Mouse (Mus musculus) CH12.LX (cell line): Measurements from ENCODE around the gene Lefty2. TPM values are rescaled to one million over a fixed set of nuclear protein-coding genes. Genes with fewer than 3 reads are reported as not detected.

ENCODE experiments used
- DNase-seq: peaks from one replicate; pipeline ENCODE4 v3.0.0-alpha.2; 2013; ENCODE audit errors: extremely low read depth
- H3K27ac ChIP-seq: 2 replicates; pipeline ENCODE4 v1.5.1; 2012; ENCODE audit warnings: low read depth, mild to moderate bottlenecking, control low read depth, moderate library complexity; ENCODE audit not compliant: insufficient read depth
- H3K27me3 ChIP-seq: replicated peaks from 2 replicates; pipeline ENCODE3; 2012; ENCODE audit warnings: inconsistent platforms
- H3K36me3 ChIP-seq, 2 experiments: replicated peaks in 1 of 2; 2 replicates each; pipeline versions ENCODE3 to v1.6.1; 2012; ENCODE audit warnings: inconsistent platforms in 1 of 2, low read length in 1 of 2, mild to moderate bottlenecking in 1 of 2, mixed read lengths in 1 of 2, moderate library complexity in 1 of 2; ENCODE audit not compliant: control insufficient read depth in 1 of 2, insufficient read depth in 1 of 2
- H3K4me1 ChIP-seq, 2 experiments: 2 replicates each; pipeline ENCODE4 v1.6.1; 2012; ENCODE audit warnings: inconsistent platforms in 1 of 2, moderate library complexity in 1 of 2; ENCODE audit not compliant: insufficient read depth in 2 of 2, control insufficient read depth in 1 of 2
- H3K4me2 ChIP-seq: 2 replicates; pipeline ENCODE4 v1.6.1; 2012; ENCODE audit warnings: low read depth, mild to moderate bottlenecking, control low read depth; ENCODE audit not compliant: poor library complexity, insufficient read depth, severe bottlenecking
- H3K4me3 ChIP-seq, 3 experiments: fragments of 150-350 bp in 1 of 3; sonication (generic) in 1 of 3; replicated peaks in 1 of 3; 2 replicates each; pipeline versions ENCODE3 to v1.5.1; 2011 to 2012; ENCODE audit warnings: low read depth in 2 of 3, low read length in 2 of 3, mild to moderate bottlenecking in 2 of 3, moderate library complexity in 2 of 3, control low read depth in 1 of 3, improper control_type of control experiment in 1 of 3, inconsistent platforms in 1 of 3, mixed read lengths in 1 of 3; ENCODE audit not compliant: poor library complexity in 1 of 3
- H3K79me2 ChIP-seq: replicated peaks from 2 replicates; pipeline ENCODE4 v1.6.1; 2012; ENCODE audit warnings: mild to moderate bottlenecking, moderate library complexity; ENCODE audit not compliant: control insufficient read depth, poor library complexity, insufficient read depth, severe bottlenecking; ENCODE audit errors: extremely low read depth
- H3K9ac ChIP-seq: 2 replicates; pipeline ENCODE4 v1.6.1; 2012; ENCODE audit warnings: low read depth, mild to moderate bottlenecking, control low read depth, moderate library complexity; ENCODE audit not compliant: insufficient read depth
- H3K9me3 ChIP-seq: replicated peaks from 2 replicates; pipeline ENCODE3; 2012; ENCODE audit warnings: low read length, inconsistent platforms, mixed read lengths
- CTCF ChIP-seq, 2 experiments: IDR thresholded peaks in 1 of 2; conservative IDR thresholded peaks in 1 of 2; 2 replicates each; pipeline ENCODE4 v1.5.1; 2011 to 2012; ENCODE audit warnings: low read depth in 2 of 2, low read length in 2 of 2, improper control_type of control experiment in 1 of 2, inconsistent platforms in 1 of 2, mild to moderate bottlenecking in 1 of 2, moderate library complexity in 1 of 2
- ELF1 ChIP-seq: IDR thresholded peaks from 2 replicates; pipeline ENCODE4 v1.6.1; 2014; ENCODE audit warnings: low read depth, mild to moderate bottlenecking, inconsistent platforms, low read length, improper control_type of control experiment
- ETS1 ChIP-seq: conservative IDR thresholded peaks from 2 replicates; pipeline ENCODE4 v1.6.1; 2012; ENCODE audit warnings: low read depth, mild to moderate bottlenecking, inconsistent platforms, low read length, improper control_type of control experiment, moderate library complexity
- GABPA ChIP-seq: IDR thresholded peaks from 2 replicates; pipeline ENCODE4 v1.6.1; 2012; ENCODE audit warnings: low read depth, low read length, improper control_type of control experiment, inconsistent platforms; ENCODE audit not compliant: insufficient replicate concordance
- IRF4 ChIP-seq: IDR thresholded peaks from 2 replicates; pipeline ENCODE4 v1.6.1; 2014; ENCODE audit warnings: low read depth, mild to moderate bottlenecking, inconsistent platforms, low read length, improper control_type of control experiment
- JUN ChIP-seq: IDR thresholded peaks from 2 replicates; pipeline ENCODE4 v1.6.1; 2011; ENCODE audit warnings: low read depth, mild to moderate bottlenecking, low read length, improper control_type of control experiment, moderate library complexity; ENCODE audit not compliant: insufficient read depth
- JUND ChIP-seq: conservative IDR thresholded peaks from 2 replicates; pipeline ENCODE4 v1.6.1; 2011; ENCODE audit warnings: low read depth, low read length, improper control_type of control experiment
- MAFK ChIP-seq: IDR thresholded peaks from 2 replicates; pipeline ENCODE4 v1.6.1; 2011; ENCODE audit warnings: low read length, improper control_type of control experiment; ENCODE audit not compliant: insufficient replicate concordance
- MAX ChIP-seq: IDR thresholded peaks from 2 replicates; pipeline ENCODE4 v1.6.1; 2011; ENCODE audit warnings: low read length, improper control_type of control experiment
- MAZ ChIP-seq: IDR thresholded peaks from 2 replicates; pipeline ENCODE4 v1.6.1; 2012; ENCODE audit warnings: low read depth, mild to moderate bottlenecking, inconsistent platforms, low read length, improper control_type of control experiment, moderate library complexity
- MEF2A ChIP-seq: IDR thresholded peaks from 2 replicates; pipeline ENCODE4 v1.6.1; 2014; ENCODE audit warnings: low read depth, mild to moderate bottlenecking, inconsistent platforms, low read length, improper control_type of control experiment, borderline replicate concordance
- MXI1 ChIP-seq: IDR thresholded peaks from 2 replicates; pipeline ENCODE4 v1.6.1; 2011; ENCODE audit warnings: mild to moderate bottlenecking, low read depth, low read length, improper control_type of control experiment
- MYC ChIP-seq: IDR thresholded peaks from 2 replicates; pipeline ENCODE4 v1.6.1; 2011; ENCODE audit warnings: low read depth, mild to moderate bottlenecking, improper control_type of control experiment, low read length
- NELFE ChIP-seq: IDR thresholded peaks from 2 replicates; pipeline ENCODE4 v1.6.1; 2011; ENCODE audit warnings: low read depth, low read length, improper control_type of control experiment
- PAX5 ChIP-seq: IDR thresholded peaks from 2 replicates; pipeline ENCODE4 v1.6.1; 2012; ENCODE audit warnings: low read length, inconsistent platforms, mixed read lengths
- POLR2A ChIP-seq: IDR thresholded peaks from 2 replicates; pipeline ENCODE4 v1.6.1; 2011; ENCODE audit warnings: low read depth, mild to moderate bottlenecking, improper control_type of control experiment, low read length
- POLR2AphosphoS2 ChIP-seq: IDR thresholded peaks from 2 replicates; pipeline ENCODE4 v1.6.1; 2011; ENCODE audit warnings: low read depth, low read length, improper control_type of control experiment
- SIN3A ChIP-seq: IDR thresholded peaks from 2 replicates; pipeline ENCODE4 v1.6.1; 2012; ENCODE audit warnings: low read length, improper control_type of control experiment, inconsistent platforms
- TCF12 ChIP-seq: IDR thresholded peaks from 2 replicates; pipeline ENCODE4 v1.6.1; 2014; ENCODE audit warnings: low read depth, mild to moderate bottlenecking, inconsistent platforms, low read length, improper control_type of control experiment
- USF1 ChIP-seq: IDR thresholded peaks from 2 replicates; pipeline ENCODE4 v1.6.1; 2014; ENCODE audit warnings: low read depth, mild to moderate bottlenecking, inconsistent platforms, low read length, improper control_type of control experiment
- ZNF384 ChIP-seq: IDR thresholded peaks from 2 replicates; pipeline ENCODE4 v1.6.1; 2012; ENCODE audit warnings: low read depth, low read length, improper control_type of control experiment, inconsistent platforms
- dilution Hi-C: fragments of 300-500 bp; cut with MboI; formaldehyde crosslinking; loops from 2 replicates; pipeline ENCODE4 v1.14.3; 2020; ENCODE audit warnings: low sequenced_read_pairs; ENCODE audit not compliant: extremely low pct_unique_long_range_greater_than_20kb, extremely low pct_ligation_motif_present
- in situ Hi-C: fragments of 300-500 bp; cut with MboI; formaldehyde crosslinking; loops from 3 replicates; pipeline ENCODE4 v1.14.3; 2019; ENCODE audit warnings: low sequenced_read_pairs, low pct_ligation_motif_present, low pct_unique_long_range_greater_than_20kb, mixed read lengths
- polyA plus RNA-seq: library from polyadenylated mRNA; unstranded; fragments of >175 nt; gene quantifications from 2 replicates; pipeline ENCODE4 v1.2.1, GENCODE M21; 2012; ENCODE audit warnings: low read depth; ENCODE audit not compliant: insufficient read length
- total RNA-seq, 2 experiments: library from RNA; depleted of rRNA; stranded (reverse); fragments of 300-350 nt in 1 of 2; fragments of >200 nt in 1 of 2; gene quantifications; 2 replicates each; pipeline ENCODE4 v1.2.3; 2012 to 2014

Gene Lefty2
- total and polyA plus RNA-seq, 3 experiments, result not detected

DNA sequence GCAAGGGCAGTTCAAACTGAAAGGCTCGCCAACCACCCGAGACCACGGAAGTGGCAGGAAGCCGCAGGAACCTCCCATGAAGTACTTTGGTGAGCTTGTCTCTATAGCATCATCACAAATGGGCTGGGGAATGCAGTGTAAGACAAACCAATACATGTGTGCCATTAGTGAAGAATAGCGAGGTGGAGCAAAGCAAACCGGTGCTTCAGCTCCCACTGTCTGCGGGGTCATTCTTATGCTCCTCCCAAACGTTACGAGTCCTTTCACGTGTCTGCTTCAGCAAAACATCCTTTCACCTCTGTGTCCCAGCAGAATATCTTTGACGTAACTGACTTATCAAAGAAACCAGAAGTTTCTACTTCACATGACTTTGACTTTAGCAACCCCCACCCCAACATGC lies 23.5 kb downstream of the Lefty2 start:
- no peak overlapping the region for H3K9ac ChIP-seq

DNA sequence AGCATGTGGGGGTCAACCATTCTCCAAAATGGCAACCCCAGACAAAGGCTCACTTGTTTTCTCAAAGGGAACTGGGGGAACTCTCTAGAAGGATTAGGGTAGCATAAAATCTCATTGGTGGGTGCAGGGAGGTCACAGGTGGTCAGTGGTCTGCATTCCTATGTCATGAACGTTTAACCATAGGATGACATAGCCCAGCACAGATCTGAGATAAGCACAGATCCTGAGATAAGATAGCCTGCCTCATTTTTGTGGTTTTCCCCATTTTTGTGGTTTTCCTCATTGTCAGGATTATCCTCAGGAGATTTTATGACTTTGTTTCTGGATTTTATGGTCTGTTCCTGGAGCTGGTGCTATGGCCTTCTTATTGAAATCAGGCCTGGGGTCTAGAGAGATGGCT lies 24.1 kb downstream of the Lefty2 start:
- Histone ChIP-seq H3K4me1 (peaks cover 9 to 12% of the 10 kb centered on the region in 2 experiments; a peak in 3 of 4 replicates), H3K79me2 (no peaks in the 10 kb centered on the region), H3K4me3 (no peak overlapping the region), H3K36me3 (no peaks in the 10 kb centered on the region), H3K4me2 (no peak overlapping the region), H3K27ac (no peak overlapping the region), H3K9ac (no peak overlapping the region), H3K9me3 (no peaks in the 10 kb centered on the region), H3K27me3 (no peaks in the 10 kb centered on the region)
- TF ChIP-seq USF1, result no peak
- TF ChIP-seq MYC, result no peak
- TF ChIP-seq POLR2A, result no peak
- TF ChIP-seq ZNF384, result no peak
- no peak for TF ChIP-seq NELFE
- TF ChIP-seq TCF12, result no peak
- no peak for TF ChIP-seq ELF1
- no peak for TF ChIP-seq JUND
- TF ChIP-seq CTCF (conservative IDR thresholded peaks at IDR 0.05 in 1 of 2, IDR thresholded peaks at IDR 0.05 in 1 of 2; ENCODE audit: low read depth in 2 of 2, low read length in 2 of 2), result no peak
- TF ChIP-seq MXI1, result no peak
- no peak for TF ChIP-seq IRF4
- no peak for TF ChIP-seq SIN3A
- no peak for TF ChIP-seq POLR2AphosphoS2
- no peak for TF ChIP-seq PAX5
- no peak for TF ChIP-seq MAX
- no peak for TF ChIP-seq MEF2A
- no peak for TF ChIP-seq JUN
- TF ChIP-seq MAFK, result no peak
- TF ChIP-seq MAZ, result no peak
- dilution Hi-C loops (no loop called here), in situ Hi-C loops (no loop called here)
- DNase-seq, result no peak

More for the DNA sequence above, 23.5 kb downstream of the Lefty2 start:
- H3K4me2 ChIP-seq, result no peak overlapping the region
- no peak overlapping the region for H3K4me3 ChIP-seq
- H3K79me2 ChIP-seq, result no peaks in the 10 kb centered on the region
- TF ChIP-seq NELFE (no peak), SIN3A (no peak), GABPA (no peak), ETS1 (no peak)
- TF ChIP-seq, all 38 proteins: peak for 0
- Histone ChIP-seq H3K27me3 (no peaks in the 10 kb centered on the region), H3K36me3 (no peaks in the 10 kb centered on the region), H3K4me1 (peaks cover 3 to 6% of the 10 kb centered on the region in 2 experiments; a peak in 3 of 4 replicates), H3K27ac (no peak overlapping the region), H3K9me3 (no peaks in the 10 kb centered on the region)
- in situ Hi-C loops, result no loop called here
- dilution Hi-C loops, result no loop called here
- no peak for DNase-seq
